Mouse (Mus musculus) kidney, postnatal 0 days (tissue): Measurements from ENCODE around the gene Ssrp1. TPM values are rescaled to one million over a fixed set of nuclear protein-coding genes. Genes with fewer than 3 reads are reported as not detected.
A peak's percentile ranks its signal among the peaks of the same experiment; 100 is the strongest.

ENCODE experiments used
- ATAC-seq: fragments of 200-750 bp; cut with Nextera tagmentation; replicated peaks from 2 replicates; pipeline ENCODE4 v1.8.0; 2017; ENCODE audit warnings: low read depth, moderate number of reproducible peaks, moderate TSS enrichment, moderate library complexity; ENCODE audit not compliant: low FRiP score
- DNase-seq: peaks from one replicate; pipeline ENCODE4 v3.0.0-alpha.2; 2016; ENCODE audit warnings: low spot score
- H3K27ac ChIP-seq: fragments of 300-500 bp; sonication (generic); 2 replicates; pipeline ENCODE4 v1.5.1; 2014; ENCODE audit warnings: mild to moderate bottlenecking
- H3K27me3 ChIP-seq: fragments of 300-500 bp; sonication (generic); 2 replicates; pipeline ENCODE4 v1.6.1; 2014; ENCODE audit warnings: low read length, mixed read lengths; ENCODE audit not compliant: insufficient read depth
- H3K36me3 ChIP-seq: fragments of 300-500 bp; sonication (generic); 2 replicates; pipeline ENCODE4 v1.6.1; 2014; ENCODE audit warnings: low read length, mixed read lengths; ENCODE audit not compliant: insufficient read depth
- H3K4me1 ChIP-seq: fragments of 300-500 bp; sonication (generic); replicated peaks from 2 replicates; pipeline ENCODE4 v1.6.1; 2014; ENCODE audit warnings: antibody characterized with exemption, low read length, mixed read lengths; ENCODE audit not compliant: insufficient read depth
- H3K4me2 ChIP-seq: fragments of 300-500 bp; sonication (generic); 2 replicates; pipeline ENCODE4 v1.6.1; 2014; ENCODE audit warnings: mild to moderate bottlenecking, low read length, moderate library complexity, mixed read lengths
- H3K4me3 ChIP-seq: fragments of 300-500 bp; sonication (generic); replicated peaks from 2 replicates; pipeline ENCODE4 v1.5.1; 2014; ENCODE audit warnings: low read depth, low read length
- H3K9ac ChIP-seq: fragments of 300-500 bp; sonication (generic); 2 replicates; pipeline ENCODE4 v1.6.1; 2014; ENCODE audit warnings: low read depth, low read length
- H3K9me3 ChIP-seq: fragments of 300-500 bp; sonication (generic); replicated peaks from 2 replicates; pipeline ENCODE4 v1.6.1; 2016; ENCODE audit warnings: low read length, inconsistent platforms, mixed read lengths
- CTCF ChIP-seq: IDR thresholded peaks from 2 replicates; pipeline ENCODE4 v1.5.1; 2016; ENCODE audit warnings: antibody characterized with exemption, low read depth, mild to moderate bottlenecking, moderate library complexity
- WGBS: fragments of 180-500 bp; shearing (Covaris S2); extraction: QIAGEN DNeasy Blood & Tissue Kit; methylation state at CpG from one replicate; pipeline ENCODE4 v1.1.7; 2014; 5-methylcytosine and 5-hydroxymethylcytosine counted together
- polyA plus RNA-seq: library from polyadenylated mRNA; unstranded; fragments of >200 nt; fragmentation: Nextera tagmentation; extraction: Ambion mirVana; gene quantifications from 2 replicates; pipeline ENCODE4 v1.2.1, GENCODE M21; 2015

Ssrp1 gene
- polyA plus RNA-seq, 1 experiment from 2014 or later, result 167 TPM

- H3K27ac ChIP-seq, result no peak overlapping the region
- H3K4me2 ChIP-seq, result no peak overlapping the region
- no peaks in the 10 kb centered on the region for H3K27me3 ChIP-seq
- TF ChIP-seq CTCF, result no peak
- no peak overlapping the region for H3K9ac ChIP-seq
- 57% methylated on average over 11 of the region's 11 CpGs for WGBS
- H3K36me3 ChIP-seq, result no peaks in the 10 kb centered on the region
- H3K4me1 ChIP-seq, result no peaks in the 10 kb centered on the region
- H3K9me3 ChIP-seq, result no peaks in the 10 kb centered on the region
- ATAC-seq (0 out of 2 replicates have a peak, but pooled peaks have one; percentile 36), DNase-seq (peak; percentile 50)
- no peak overlapping the region for H3K4me3 ChIP-seq
These were observed 51.9 kb downstream of the Ssrp1 start for GRCm38 (mm10) chr2:85088716-85089646.

GRCm38 (mm10) chr2:85091325-85091724, 54.3 kb downstream of the Ssrp1 start:
- DNase-seq, result no peak
- ATAC-seq, result no peak
- Histone ChIP-seq H3K4me2 (no peak overlapping the region), H3K27ac (no peak overlapping the region), H3K9me3 (no peaks in the 10 kb centered on the region), H3K36me3 (no peaks in the 10 kb centered on the region), H3K27me3 (no peaks in the 10 kb centered on the region), H3K4me3 (no peak overlapping the region), H3K4me1 (no peaks in the 10 kb centered on the region), H3K9ac (no peak overlapping the region)
- 98% methylated on average over 4 of the region's 4 CpGs for WGBS
- TF ChIP-seq CTCF, result no peak

DNA sequence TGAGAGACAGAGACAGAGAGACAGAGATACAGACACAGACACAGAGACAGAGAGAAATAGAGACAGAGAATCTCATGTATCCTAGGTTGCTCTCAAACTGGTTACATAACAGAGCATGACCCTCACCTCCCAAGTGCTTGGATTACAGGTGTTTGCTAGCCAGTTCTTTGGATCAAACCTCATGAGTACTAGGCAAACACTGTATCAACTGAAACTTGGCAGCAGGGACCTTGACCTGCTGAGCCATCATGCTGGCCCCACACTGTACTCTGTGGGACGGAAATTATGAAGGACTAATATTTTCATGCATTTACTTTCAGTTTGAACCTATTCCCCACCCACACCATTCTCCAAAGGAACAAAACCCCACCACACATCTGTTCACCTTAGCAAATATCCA, 56.3 kb downstream of the Ssrp1 start:
- no peak overlapping the region for H3K27ac ChIP-seq
- TF ChIP-seq CTCF, result no peak
- no peak overlapping the region for H3K4me3 ChIP-seq
- H3K4me1 ChIP-seq, result no peaks in the 10 kb centered on the region
- H3K9me3 ChIP-seq, result no peaks in the 10 kb centered on the region
- no peaks in the 10 kb centered on the region for H3K36me3 ChIP-seq
- DNase-seq (no peak), ATAC-seq (no peak)
- H3K9ac ChIP-seq, result no peak overlapping the region
- WGBS, result 83% methylated on average over 1 of the region's 1 CpGs
- no peaks in the 10 kb centered on the region for H3K27me3 ChIP-seq
- no peak overlapping the region for H3K4me2 ChIP-seq

DNA sequence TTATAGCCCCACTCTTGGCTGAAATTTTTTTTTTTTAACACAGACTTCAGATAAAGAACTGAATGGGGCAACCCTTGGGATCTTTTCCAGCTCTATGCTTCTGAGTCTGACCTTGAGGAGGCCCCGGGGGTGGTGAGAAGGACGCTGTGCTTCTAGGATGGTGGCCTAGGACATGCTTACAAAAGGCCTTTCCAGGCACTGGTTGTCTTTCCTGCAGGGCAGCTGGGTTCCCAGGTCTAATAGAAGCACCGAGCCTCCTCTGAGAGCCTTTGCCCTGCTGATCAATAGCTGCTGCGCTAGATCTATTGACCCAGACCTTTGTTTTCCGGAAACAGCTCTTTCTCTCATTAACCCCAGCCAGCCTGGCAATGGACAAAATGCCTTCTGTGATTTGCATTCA, 58.9 kb downstream of the Ssrp1 start:
- WGBS, result 48% methylated on average over 5 of the region's 5 CpGs
- H3K27me3 ChIP-seq, result no peaks in the 10 kb centered on the region

More for the DNA sequence above, 58.9 kb downstream of the Ssrp1 start:
- Histone ChIP-seq H3K36me3 (no peaks in the 10 kb centered on the region), H3K9me3 (no peaks in the 10 kb centered on the region), H3K4me3 (no peak overlapping the region), H3K4me2 (no peak overlapping the region), H3K4me1 (no peaks in the 10 kb centered on the region), H3K27ac (no peak overlapping the region), H3K9ac (no peak overlapping the region)
- TF ChIP-seq CTCF, result no peak
- DNase-seq (no peak), ATAC-seq (no peak)

Other genes with a start within 250 kb of the Ssrp1 start
- gene Ube2l6, start 238.4 kb upstream of the Ssrp1 start, polyA plus RNA-seq, result 30.5 and 33.9 TPM in 2 replicates
- 0.36 and 0.37 TPM in 2 replicates for gene Smtnl1, start 214.6 kb upstream of the Ssrp1 start, polyA plus RNA-seq
- gene Timm10, start 210.2 kb upstream of the Ssrp1 start, polyA plus RNA-seq, result 63.6 and 71.1 TPM in 2 replicates
- gene Slc43a1, start 198.4 kb upstream of the Ssrp1 start, polyA plus RNA-seq, result 8.3 and 8.5 TPM in 2 replicates
- 1.1 and 1.3 TPM in 2 replicates for gene Rtn4rl2, start 150.5 kb upstream of the Ssrp1 start, polyA plus RNA-seq
- 36.7 and 41.4 TPM in 2 replicates for gene Slc43a3, start 100.7 kb upstream of the Ssrp1 start, polyA plus RNA-seq
- gene Prg2, start 56.8 kb upstream of the Ssrp1 start, polyA plus RNA-seq, result not detected in 2 replicates
- not detected in 2 replicates for gene Prg3, start 49.0 kb upstream of the Ssrp1 start, polyA plus RNA-seq
- gene P2rx3, start 228 bp downstream of the Ssrp1 start, polyA plus RNA-seq, result 0.14 and 0.40 TPM in 2 replicates
- gene Tnks1bp1, start 10.8 kb downstream of the Ssrp1 start, polyA plus RNA-seq, result 21.8 and 27.9 TPM in 2 replicates
- gene Aplnr, start 99.0 kb downstream of the Ssrp1 start, polyA plus RNA-seq, result 77.7 and 81.3 TPM in 2 replicates
- gene Lrrc55, start 160.0 kb downstream of the Ssrp1 start, polyA plus RNA-seq, result 0.47 and 0.84 TPM in 2 replicates